Mouse (Mus musculus): ENCODE data around the gene Arl6ip4.
A peak's percentile ranks its signal among the peaks of the same experiment; 100 is the strongest.

Arl6ip4 gene

DNA sequence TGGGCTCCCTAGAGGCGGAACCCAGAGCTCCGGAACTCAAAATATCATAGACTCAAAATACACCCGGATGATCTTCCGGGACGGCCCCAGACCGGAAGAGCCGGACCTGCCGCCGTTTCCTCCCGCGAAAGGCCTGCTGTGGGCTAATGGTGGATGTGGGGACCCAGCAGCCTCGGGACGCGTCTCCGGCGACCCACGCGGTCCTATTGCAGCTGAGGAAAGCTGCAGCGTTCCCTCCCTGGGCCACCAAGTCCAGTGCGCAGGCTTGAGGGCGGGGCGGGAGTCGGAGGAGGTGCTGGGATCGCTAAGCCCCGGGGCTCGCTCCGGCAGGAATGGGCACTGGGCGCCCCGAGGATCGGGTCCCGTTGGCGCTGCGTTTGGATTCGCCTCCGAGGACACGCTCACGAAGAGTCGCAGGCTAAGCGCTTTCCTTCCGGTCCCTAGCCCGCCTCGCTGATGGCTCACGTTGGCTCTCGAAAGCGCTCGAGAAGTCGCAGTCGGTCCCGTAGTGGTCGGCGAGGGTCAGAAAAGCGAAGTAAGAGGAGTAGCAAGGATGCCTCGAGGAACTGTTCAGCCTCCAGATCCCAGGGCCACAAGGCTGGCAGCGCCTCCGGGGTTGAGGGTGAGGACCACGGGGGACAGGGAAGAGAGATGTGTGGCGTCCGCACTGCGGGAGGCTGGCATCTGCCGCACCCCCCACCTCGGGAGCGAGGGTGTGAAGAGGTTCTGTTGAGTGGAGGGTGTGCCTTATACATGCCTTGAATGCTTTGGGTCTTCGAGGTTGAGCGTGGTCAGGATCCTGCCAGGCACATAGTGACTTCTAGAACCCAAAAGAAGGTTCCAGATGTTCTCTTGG is at the start of gene Arl6ip4:
TSS of gene Arl6ip4 (plus strand) at position 100 of the 856 bp plus-strand sequence.
- DNase-seq, result peak; percentile 91 to 94

GRCm38 (mm10) chr5:124069657-124070056 is 46.2 kb upstream of the Arl6ip4 start:
- DNase-seq, result no peak

- DNase-seq, result no peak
These were observed 42.2 kb upstream of the Arl6ip4 start for GRCm38 (mm10) chr5:124073682-124074081.

DNA sequence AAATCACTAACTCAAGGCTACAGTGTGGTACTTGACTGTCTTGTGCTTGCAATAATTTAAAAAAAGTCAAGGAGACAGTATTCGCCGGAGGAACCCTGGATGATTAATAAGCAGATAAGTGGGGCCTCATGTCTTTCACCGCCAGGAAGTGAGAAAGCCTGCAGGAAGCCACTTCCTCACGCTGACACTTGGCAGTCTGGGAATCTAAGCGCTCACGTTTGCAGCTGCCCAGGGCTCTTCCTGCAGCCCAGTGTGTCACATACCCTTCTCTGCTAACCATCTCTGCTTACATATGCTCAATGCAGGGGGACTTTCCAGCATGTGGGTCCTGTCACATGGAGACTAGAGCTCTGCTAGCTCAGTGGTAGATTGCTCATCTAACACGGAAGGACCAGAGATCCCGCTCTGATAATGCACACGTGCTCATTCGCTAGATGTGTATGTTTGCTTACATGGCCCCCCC is 41.0 kb upstream of the Arl6ip4 start:
- no peak for DNase-seq

GRCm38 (mm10) chr5:124075716-124076115 is 40.2 kb upstream of the Arl6ip4 start:
- DNase-seq, result no peak

DNA sequence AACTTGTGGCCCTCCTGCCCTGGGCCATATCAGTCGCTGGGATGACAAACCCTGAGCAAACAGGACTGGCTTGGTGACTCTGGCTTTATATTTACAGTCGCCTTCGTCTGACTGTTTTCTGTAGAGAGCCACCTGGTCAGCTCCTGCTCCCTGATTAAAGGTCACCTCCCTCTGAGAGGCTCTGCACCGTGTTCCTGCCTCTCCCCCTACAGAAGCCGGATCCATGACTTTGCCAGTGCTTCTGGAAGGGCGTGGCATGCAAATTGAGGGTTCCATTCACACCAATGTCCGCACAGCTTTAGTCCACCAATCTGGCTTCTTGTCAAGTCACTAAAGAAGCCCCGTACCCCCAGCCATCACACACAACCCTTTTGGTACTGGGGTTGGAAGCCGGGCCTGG is 39.3 kb upstream of the Arl6ip4 start:
- DNase-seq, result no peak

- no peak for DNase-seq
These were observed 38.6 kb upstream of the Arl6ip4 start for GRCm38 (mm10) chr5:124077241-124077640.

- peak in 1 of 2 experiments; percentile 12 for DNase-seq
These were observed 37.9 kb upstream of the Arl6ip4 start for GRCm38 (mm10) chr5:124077856-124078460.

- peak; percentile 58 to 64 for DNase-seq
These were observed 37.0 kb upstream of the Arl6ip4 start for GRCm38 (mm10) chr5:124078794-124079416.

DNA sequence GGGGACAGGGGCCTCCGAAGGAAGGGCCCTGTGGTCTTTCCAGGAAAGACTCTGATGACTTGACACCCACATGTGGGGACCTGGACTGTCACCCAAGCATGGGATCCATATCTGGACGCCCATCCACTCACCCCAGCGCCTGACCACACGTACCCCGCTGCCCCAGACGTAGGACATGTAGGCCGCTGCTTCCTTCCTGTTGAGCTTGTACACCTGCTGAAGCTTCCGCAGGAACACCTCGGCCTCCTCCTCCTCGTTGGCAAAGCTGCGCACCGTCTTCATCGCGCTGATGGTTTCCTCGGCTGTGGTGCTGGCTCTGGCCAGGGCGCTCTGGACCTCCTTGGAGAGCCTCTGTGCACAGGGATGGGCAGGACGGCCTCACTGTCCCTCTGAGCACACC is 36.0 kb upstream of the Arl6ip4 start:
- no peak for DNase-seq

DNA sequence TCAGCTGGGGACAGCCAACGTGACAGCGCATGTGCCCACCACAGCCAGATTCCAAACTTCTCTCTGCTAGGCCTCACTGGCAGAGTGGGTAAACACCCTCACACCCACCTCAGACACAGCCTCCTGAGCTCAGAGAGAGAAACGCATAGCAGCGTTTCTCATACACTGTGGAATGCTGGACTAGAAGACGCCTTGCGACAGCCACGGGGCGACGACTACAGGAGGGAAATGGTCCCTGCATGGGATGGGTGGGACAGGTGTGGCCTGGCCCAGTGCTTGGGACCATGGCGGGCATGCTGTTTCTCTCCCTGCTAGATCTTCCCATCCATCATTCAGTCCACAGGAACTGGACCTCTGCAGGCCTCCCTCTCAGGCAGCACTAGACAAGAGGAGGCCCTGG is 33.4 kb upstream of the Arl6ip4 start:
- DNase-seq, result peak in 1 of 2 experiments; percentile 5

DNA sequence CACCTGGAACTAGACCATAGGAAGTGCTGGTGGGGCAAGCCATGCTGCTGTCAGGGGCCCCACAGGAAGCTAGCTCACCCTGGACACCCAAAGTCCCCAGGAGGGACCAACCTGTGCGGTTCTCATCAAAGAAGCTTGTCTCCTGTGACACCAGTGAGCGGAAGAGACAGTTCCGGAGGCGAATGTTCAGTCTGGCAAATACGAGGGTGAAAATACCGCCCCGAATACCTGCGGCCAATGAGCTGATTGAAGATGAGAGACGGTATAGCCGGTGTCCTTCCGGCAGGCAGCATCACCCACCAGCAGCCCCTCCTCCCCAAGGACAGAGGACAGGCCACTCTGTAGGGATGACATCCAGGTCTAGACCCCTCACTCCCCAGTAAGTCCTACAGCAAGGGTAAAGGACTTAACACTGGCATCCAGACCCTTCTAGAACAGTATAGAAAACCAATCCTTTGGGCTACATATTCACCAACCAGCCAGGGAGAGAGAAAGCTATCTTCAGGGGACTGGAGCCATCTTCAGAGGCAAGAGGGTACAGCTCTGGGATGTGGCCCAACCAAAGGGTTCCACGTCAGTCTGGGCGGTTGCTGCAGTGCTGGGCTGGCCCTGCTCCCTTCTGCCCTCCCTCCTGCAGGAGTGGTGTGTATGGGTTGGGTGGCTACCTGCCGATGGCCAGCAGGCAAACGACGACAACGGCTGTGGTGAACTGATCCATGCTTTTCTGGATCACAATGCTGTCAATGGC is 32.8 kb upstream of the Arl6ip4 start:
- DNase-seq, result peak in 1 of 2 experiments; percentile 44

- peak in 1 of 2 experiments; percentile 46 for DNase-seq
These were observed 31.9 kb upstream of the Arl6ip4 start for GRCm38 (mm10) chr5:124083850-124084587.

DNA sequence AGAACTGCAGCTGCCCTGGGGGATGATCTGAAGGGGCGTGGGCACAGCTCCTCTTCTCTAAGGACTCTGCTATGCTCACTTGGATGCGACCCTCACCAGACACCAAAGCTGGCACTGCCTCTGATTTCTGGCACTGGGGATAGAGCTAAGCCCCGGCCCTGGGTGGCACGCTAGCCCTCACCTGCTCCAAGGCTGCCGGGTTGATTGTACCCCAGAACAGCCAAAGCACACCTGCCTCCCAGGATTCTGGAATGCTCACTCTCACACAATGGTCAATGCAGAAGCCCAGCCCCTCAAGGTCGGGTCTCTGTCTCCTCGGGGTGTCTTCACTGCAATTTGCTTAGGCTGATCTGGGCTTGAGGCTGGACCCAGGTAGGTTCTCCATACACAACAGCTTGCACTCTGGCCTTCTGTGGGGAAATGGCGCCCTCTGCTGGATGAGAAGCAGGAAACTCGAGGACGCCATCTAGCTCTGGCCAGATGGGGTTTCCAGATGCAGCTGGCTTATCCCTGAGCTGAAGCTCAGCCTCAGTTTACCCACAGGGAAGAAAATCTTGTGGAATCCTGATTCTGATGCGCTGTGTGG is 31.2 kb upstream of the Arl6ip4 start:
- DNase-seq, result peak; percentile 91 to 95

GRCm38 (mm10) chr5:124085513-124085912 is 30.4 kb upstream of the Arl6ip4 start:
- DNase-seq, result no peak

DNA sequence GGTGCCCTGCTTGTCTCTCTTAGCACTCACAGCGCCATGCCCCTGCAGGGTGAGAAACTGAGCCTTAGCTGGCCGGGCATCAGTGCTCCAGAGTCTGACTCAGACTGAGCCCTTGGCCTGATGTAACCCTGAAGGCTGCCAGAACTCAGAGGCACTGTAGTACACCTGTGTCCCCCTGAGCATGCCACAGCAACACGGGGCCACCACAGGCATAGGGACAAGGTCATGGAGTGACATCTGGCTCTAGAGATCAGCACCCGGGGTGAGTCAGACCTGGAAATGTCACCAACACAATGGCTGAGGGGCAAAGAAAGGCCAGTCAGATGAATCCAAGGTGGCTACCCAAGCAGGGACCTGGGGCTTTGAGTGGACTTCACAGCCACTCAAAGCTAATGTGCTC is 29.0 kb upstream of the Arl6ip4 start:
- DNase-seq, result peak in 1 of 2 experiments; percentile 4

DNA sequence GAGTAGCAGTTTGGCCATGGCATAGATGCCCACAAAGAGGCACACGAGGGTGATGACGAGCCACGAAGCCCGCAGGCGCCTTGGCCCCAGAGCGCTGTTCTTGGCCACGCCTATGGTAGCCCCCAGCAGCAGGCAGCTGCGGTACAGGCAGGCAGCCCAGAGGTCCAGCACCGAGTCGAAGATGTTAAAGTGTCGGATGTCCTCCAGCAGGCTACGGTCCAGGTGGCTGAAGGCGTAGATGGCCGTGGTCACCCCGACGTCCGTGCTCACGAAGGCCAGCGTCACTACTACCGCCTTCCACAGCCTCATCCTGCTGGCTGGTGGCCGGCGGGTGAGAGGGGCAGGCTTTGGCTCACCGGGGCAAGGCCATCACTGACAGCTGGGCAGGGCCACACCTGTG is 26.0 kb upstream of the Arl6ip4 start:
- peak in 1 of 2 experiments; percentile 17 for DNase-seq

GRCm38 (mm10) chr5:124091951-124092406 is 23.9 kb upstream of the Arl6ip4 start:
- DNase-seq, result no peak

- DNase-seq, result peak; percentile 68 to 77
These were observed 22.6 kb upstream of the Arl6ip4 start for GRCm38 (mm10) chr5:124093120-124093794.

- no peak for DNase-seq
These were observed 21.9 kb upstream of the Arl6ip4 start for GRCm38 (mm10) chr5:124093852-124094604.

All from cerebellum, postnatal 14 days (tissue).